Mouse (Mus musculus) naive thymus-derived CD4-positive, alpha-beta T cell, adult 5 months (primary cell): Measurements from ENCODE around the gene Sp4. TPM values are rescaled to one million over a fixed set of nuclear protein-coding genes. Genes with fewer than 3 reads are reported as not detected.

Experiments
- polyA plus RNA-seq: library from polyadenylated mRNA; unstranded; fragments of 100-300 nt; shearing (Covaris generic); gene quantifications from one replicate; pipeline ENCODE4 v1.2.1, GENCODE M21; 2017

Sp4 gene
- 30.6 TPM for polyA plus RNA-seq

GRCm38 (mm10) chr12:118301072-118301865 is at the start of gene Sp4:
TSS of gene Sp4 (minus strand) at chr12:118301440.

GRCm38 (mm10) chr12:118198386-118199093 is 102.7 kb downstream of the Sp4 start, which contains the start of gene Dnah11:
TSS of gene Dnah11 (minus strand) at chr12:118199043.

Other genes with a start within 250 kb of the Sp4 start
- gene Dnah11, start 102.4 kb downstream of the Sp4 start, polyA plus RNA-seq, result 0.56 TPM